Mouse (Mus musculus) neural tube, embryonic 13.5 days (tissue): ENCODE data around the gene Zfp78. TPM values are rescaled to one million over a fixed set of nuclear protein-coding genes. Genes with fewer than 3 reads are reported as not detected.

Source experiments
- ATAC-seq: fragments of 200-750 bp; cut with Nextera tagmentation; 2 replicates; pipeline ENCODE4 v1.8.0; 2017; ENCODE audit warnings: low read depth, mild to moderate bottlenecking, moderate TSS enrichment, moderate library complexity
- H3K27ac ChIP-seq: fragments of 300-500 bp; sonication (generic); replicated peaks from 2 replicates; pipeline ENCODE4 v1.5.1; 2015; ENCODE audit warnings: moderate library complexity, mild to moderate bottlenecking, inconsistent platforms
- H3K27me3 ChIP-seq: fragments of 300-500 bp; sonication (generic); 2 replicates; pipeline ENCODE4 v1.6.1; 2015; ENCODE audit warnings: mild to moderate bottlenecking, inconsistent platforms
- H3K36me3 ChIP-seq: fragments of 300-500 bp; sonication (generic); 2 replicates; pipeline ENCODE4 v1.6.1; 2015; ENCODE audit warnings: mild to moderate bottlenecking, inconsistent platforms
- H3K4me1 ChIP-seq: fragments of 300-500 bp; sonication (generic); replicated peaks from 2 replicates; pipeline ENCODE4 v1.6.1; 2015; ENCODE audit warnings: inconsistent platforms
- H3K4me2 ChIP-seq: fragments of 300-500 bp; sonication (generic); 2 replicates; pipeline ENCODE4 v1.6.1; 2015; ENCODE audit warnings: inconsistent platforms, mild to moderate bottlenecking, moderate library complexity
- H3K4me3 ChIP-seq: fragments of 300-500 bp; sonication (generic); 2 replicates; pipeline ENCODE4 v1.5.1; 2015; ENCODE audit warnings: mild to moderate bottlenecking, inconsistent platforms
- H3K9ac ChIP-seq: fragments of 300-500 bp; sonication (generic); 2 replicates; pipeline ENCODE4 v1.6.1; 2015; ENCODE audit warnings: moderate library complexity, mild to moderate bottlenecking, inconsistent platforms
- H3K9me3 ChIP-seq: fragments of 300-500 bp; sonication (generic); 2 replicates; pipeline ENCODE4 v1.6.1; 2016; ENCODE audit warnings: inconsistent platforms
- WGBS: fragments of 180-500 bp; shearing (Covaris S2); methylation state at CpG from one replicate; pipeline ENCODE4 v1.1.7; 2015; 5-methylcytosine and 5-hydroxymethylcytosine counted together
- polyA plus RNA-seq: library from polyadenylated mRNA; unstranded; fragments of >200 nt; fragmentation: Nextera tagmentation; extraction: Ambion mirVana; gene quantifications from 2 replicates; pipeline ENCODE4 v1.2.1, GENCODE M21; 2015

The Zfp78 gene
- 3.5 and 4.5 TPM in 2 replicates for polyA plus RNA-seq

DNA sequence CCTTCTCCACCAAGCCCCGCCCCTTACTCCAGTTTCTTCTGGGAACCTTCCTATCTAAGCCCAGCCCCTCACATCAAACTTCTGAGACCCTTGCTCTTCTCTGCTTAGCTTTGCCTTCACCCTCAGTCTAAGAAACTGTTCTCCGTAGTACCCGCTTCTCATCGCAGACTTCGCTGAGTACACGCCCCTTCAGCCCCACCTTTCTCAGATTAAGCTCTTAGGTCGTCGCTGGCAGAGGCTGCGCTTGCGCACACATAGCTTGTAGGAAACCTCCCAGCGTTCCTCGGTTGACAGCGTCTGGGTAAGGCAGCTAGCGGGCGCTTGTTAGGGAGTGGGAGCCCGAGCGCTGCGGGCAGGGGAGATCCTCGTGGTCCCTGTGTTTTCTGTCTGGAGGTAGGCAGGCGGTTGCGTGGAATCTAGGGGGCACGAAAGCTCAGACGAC is at the start of gene Zfp78:
Zfp78 (plus strand) TSS at position 234 of the 442 bp plus-strand sequence.
- ATAC-seq: peak; percentile 86
- peak within 1 kb of the TSS; percentile 88 for H3K27ac ChIP-seq
- peak within 1 kb of the TSS; percentile 57 for H3K4me2 ChIP-seq
- peak within 1 kb of the TSS; percentile 73 for H3K9ac ChIP-seq
- H3K4me3 ChIP-seq: peak within 1 kb of the TSS; percentile 51
- no peaks in the 10 kb centered on the region for H3K9me3 ChIP-seq
- peaks cover 10% of the 10 kb centered on the region for H3K4me1 ChIP-seq
- WGBS: under 1% methylated on average over 23 of the region's 23 CpGs
- no peaks in the 10 kb centered on the region for H3K36me3 ChIP-seq
- no peaks in the 10 kb centered on the region for H3K27me3 ChIP-seq

DNA sequence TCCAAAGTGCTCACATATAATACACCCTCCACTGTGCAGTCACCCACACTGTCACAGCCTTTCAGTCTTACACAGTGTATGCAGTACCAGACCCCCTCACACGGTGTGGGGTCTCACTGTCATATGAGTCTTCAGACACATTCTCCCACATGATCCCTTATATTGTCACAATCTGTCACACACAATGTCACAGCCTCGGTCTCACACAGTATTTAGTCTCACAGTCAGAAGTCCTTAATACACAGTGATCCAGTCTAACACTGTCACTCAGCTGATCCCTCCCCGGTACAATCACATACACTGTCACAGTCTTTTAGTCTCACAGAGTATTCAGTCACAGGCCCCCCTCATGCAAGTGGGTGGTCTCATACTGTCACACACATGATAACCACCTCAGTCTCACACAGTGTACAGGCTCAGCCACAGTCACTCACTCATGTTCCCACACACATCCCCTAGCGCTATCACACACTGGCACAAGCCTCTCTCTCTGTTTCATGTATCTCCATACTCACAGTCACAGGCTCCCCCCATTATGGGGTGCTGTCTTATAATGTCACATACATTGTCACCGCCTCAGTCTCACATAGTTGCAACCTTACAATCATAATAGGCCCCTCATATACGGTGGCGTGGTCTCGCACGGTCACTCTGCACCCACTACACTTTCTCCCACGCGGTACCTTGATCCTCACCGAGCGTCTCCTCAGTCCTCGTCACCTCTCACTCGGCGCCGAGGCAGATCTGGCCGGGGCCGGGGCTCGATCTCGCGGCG is 32.4 kb upstream of the Zfp78 start:
- Histone ChIP-seq H3K9me3 (no peaks in the 10 kb centered on the region; the same call in 1 of the 2 replicates), H3K9ac (peak overlapping the region; percentile 82), H3K27me3 (no peaks in the 10 kb centered on the region), H3K4me1 (peaks cover 20% of the 10 kb centered on the region), H3K4me3 (peak overlapping the region; percentile 52), H3K4me2 (peak overlapping the region; percentile 59), H3K36me3 (peaks cover 27% of the 10 kb centered on the region), H3K27ac (peak overlapping the region; percentile 87)
- ATAC-seq: peak; percentile 90
- WGBS: 17% methylated on average over 23 of the region's 23 CpGs

DNA sequence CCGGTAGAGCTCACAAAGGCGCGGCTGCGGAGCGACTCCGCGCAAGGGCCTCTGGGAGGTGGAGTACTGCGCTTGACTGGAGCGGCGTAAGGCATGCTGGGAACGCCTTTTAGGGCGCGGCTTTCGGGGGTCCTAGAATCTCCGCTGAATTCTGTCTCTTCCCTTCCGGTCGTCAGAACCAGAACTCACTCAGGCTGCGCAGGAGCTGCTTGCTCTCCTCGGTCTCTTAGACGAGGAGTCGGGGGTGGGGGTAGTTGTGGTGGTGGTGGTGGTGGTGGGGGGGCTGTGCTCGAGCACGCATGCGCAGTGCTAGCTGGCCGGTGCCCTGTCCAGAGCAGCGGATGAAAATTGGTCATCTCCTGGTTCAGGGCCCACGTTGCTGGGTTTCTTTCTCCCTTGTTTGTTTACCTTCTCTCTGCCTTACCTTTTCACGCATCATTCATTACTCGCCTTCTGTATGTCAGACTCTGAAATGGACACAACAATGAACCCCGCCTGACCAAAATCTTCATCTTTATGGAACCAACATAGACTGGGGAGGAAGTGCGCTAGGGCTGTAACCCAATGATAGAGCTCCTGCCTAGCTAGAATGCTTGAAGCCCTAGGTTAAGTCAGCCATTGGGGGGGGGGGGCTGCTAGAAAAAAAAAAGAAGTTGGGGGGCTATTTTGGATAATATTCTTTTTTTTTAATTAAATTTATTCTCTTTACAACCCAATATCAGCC is 31.7 kb upstream of the Zfp78 start, which contains the start of gene Zfp583:
Zfp583 (minus strand) TSS at position 53 of the 724 bp plus-strand sequence.
- peak within 1 kb of the TSS; percentile 87 for H3K27ac ChIP-seq
- peak within 1 kb of the TSS; percentile 52 for H3K4me3 ChIP-seq
- H3K9ac ChIP-seq: peak within 1 kb of the TSS; percentile 82
- H3K9me3 ChIP-seq: no peaks in the 10 kb centered on the region; the same call in 1 of the 2 replicates
- peak; percentile 95 for ATAC-seq
- peaks cover 20% of the 10 kb centered on the region for H3K4me1 ChIP-seq
- no peaks in the 10 kb centered on the region for H3K27me3 ChIP-seq
- H3K36me3 ChIP-seq: peaks cover 19% of the 10 kb centered on the region
- H3K4me2 ChIP-seq: peak within 1 kb of the TSS; percentile 59
- WGBS: 4% methylated on average over 31 of the region's 31 CpGs

- H3K9ac ChIP-seq: no peak overlapping the region
- WGBS: 82% methylated on average over 5 of the region's 5 CpGs
- H3K27me3 ChIP-seq: no peaks in the 10 kb centered on the region
- no peak overlapping the region for H3K4me3 ChIP-seq
- no peaks in the 10 kb centered on the region for H3K9me3 ChIP-seq
- H3K27ac ChIP-seq: no peak overlapping the region
- H3K4me1 ChIP-seq: peaks cover 5% of the 10 kb centered on the region
- no peak for ATAC-seq
- no peaks in the 10 kb centered on the region for H3K36me3 ChIP-seq
- H3K4me2 ChIP-seq: no peak overlapping the region
Observed at GRCm38 (mm10) chr7:6339865-6340264, 23.2 kb upstream of the Zfp78 start.

- H3K4me1 ChIP-seq: peaks cover 5% of the 10 kb centered on the region
- peak; percentile 92 for ATAC-seq
- under 1% methylated on average over 26 of the region's 26 CpGs for WGBS
- no peaks in the 10 kb centered on the region for H3K36me3 ChIP-seq
- H3K9ac ChIP-seq: peak within 1 kb of the TSS; percentile 69
- H3K4me3 ChIP-seq: peak within 1 kb of the TSS; percentile 65
- H3K4me2 ChIP-seq: peak within 1 kb of the TSS; percentile 55
- peak within 1 kb of the TSS; percentile 86 for H3K27ac ChIP-seq
- H3K9me3 ChIP-seq: no peaks in the 10 kb centered on the region
- H3K27me3 ChIP-seq: no peaks in the 10 kb centered on the region
Observed at GRCm38 (mm10) chr7:6343501-6344071, 19.5 kb upstream of the Zfp78 start, which contains the start of gene Gm3854. Gene Gm3854 (plus strand): TSS chr7:6343759.

DNA sequence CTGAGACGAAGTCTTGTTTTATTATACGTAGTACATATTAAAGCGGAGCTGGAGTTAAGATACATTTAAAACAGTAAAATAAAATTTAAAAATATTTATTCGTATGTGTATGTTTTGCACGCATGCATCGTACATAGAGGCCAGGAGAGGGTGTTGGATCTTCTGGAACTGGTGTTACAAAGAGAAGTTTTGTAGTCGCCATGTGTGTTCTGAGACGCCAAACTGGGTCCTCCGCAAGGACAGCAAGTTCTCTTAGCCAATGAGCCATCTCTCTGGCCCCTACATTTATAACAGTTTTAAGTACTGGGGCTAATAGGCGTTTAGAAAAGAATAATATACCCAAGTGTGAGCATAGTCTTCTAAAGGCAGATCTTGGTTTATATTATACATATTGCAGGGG is 19.0 kb upstream of the Zfp78 start:
- 35% methylated on average over 10 of the region's 10 CpGs for WGBS
- Histone ChIP-seq H3K4me2 (peak overlapping the region; percentile 55), H3K36me3 (no peaks in the 10 kb centered on the region), H3K4me1 (peaks cover 5% of the 10 kb centered on the region), H3K4me3 (peak overlapping the region; percentile 65), H3K27ac (no peak overlapping the region), H3K27me3 (no peaks in the 10 kb centered on the region), H3K9me3 (no peaks in the 10 kb centered on the region), H3K9ac (peak overlapping the region; percentile 69)
- ATAC-seq: peak; percentile 29

- Histone ChIP-seq H3K4me3 (no peak overlapping the region), H3K9me3 (no peaks in the 10 kb centered on the region), H3K27me3 (no peaks in the 10 kb centered on the region), H3K9ac (no peak overlapping the region), H3K27ac (no peak overlapping the region), H3K4me2 (no peak overlapping the region), H3K36me3 (peaks cover 18% of the 10 kb centered on the region), H3K4me1 (no peaks in the 10 kb centered on the region; the same call in 1 of the 2 replicates)
- 67% methylated on average over 2 of the region's 2 CpGs for WGBS
- no peak for ATAC-seq
Observed at GRCm38 (mm10) chr7:6358121-6358520, 5.0 kb upstream of the Zfp78 start.

DNA sequence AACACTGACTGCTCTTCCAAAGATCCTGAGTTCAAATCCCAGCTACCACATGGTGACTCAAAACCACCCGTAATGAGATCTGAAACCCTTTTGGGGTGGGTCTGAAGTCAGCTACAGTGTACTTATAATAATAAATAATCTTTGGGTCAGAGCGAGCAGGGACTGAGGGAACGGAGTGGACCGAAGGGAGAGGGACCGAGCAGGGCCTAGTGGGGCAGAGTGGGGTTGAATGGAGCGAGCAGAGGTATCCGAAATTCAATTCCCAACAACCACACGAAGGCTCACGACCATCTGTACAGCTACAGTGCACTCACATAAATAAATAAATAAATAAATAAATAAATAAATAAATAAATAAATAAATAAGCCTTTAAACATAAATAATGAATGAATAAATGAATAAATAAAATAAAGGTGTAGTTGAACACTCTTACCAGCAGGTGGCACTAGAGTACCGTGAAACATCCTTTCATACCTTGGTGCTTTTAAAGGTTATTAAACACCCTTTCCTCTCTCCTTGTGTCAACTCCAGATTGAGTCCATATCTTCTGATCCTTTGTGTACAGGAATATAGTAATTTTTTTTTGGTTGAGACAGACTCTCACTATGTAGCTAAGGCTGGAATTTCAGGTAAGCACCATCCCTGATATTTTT is 4.0 kb upstream of the Zfp78 start:
- Histone ChIP-seq H3K4me1 (peaks cover 6% of the 10 kb centered on the region), H3K27ac (no peak overlapping the region; the same call in 1 of the 2 replicates), H3K4me3 (no peak overlapping the region), H3K27me3 (no peaks in the 10 kb centered on the region), H3K36me3 (peaks cover 9% of the 10 kb centered on the region), H3K9ac (no peak overlapping the region), H3K9me3 (no peaks in the 10 kb centered on the region), H3K4me2 (no peak overlapping the region)
- no peak for ATAC-seq
- 57% methylated on average over 10 of the region's 10 CpGs for WGBS

DNA sequence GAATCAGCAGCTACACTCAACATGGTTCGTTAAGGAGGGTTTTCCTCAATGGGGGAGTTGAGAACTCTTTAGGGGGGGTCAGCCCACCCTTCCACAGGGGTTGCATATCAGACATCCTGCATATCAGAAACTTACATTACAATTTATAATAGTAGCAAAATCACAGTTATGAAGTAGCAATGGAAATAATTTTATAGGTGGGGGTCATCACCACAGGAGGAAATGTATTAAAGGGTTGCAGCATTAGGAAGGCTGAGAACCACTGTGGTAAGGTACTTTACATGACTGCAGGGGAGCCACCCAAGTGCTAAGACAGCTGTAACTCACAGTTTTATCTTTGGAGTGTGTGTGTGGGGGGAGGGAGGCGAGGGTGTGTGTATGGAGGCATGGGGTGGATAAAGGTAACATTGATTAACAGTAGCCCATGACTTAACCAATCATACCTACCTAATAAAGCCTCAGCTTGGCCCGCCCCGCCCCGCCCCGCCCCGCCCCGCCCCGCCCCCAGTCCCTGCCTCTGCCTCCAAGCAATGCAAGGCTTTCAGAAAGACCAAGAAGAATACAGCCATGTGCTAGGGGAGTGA is 2.5 kb upstream of the Zfp78 start:
- 7% methylated on average over 9 of the region's 9 CpGs for WGBS
- Histone ChIP-seq H3K27ac (no peak overlapping the region), H3K4me3 (no peak overlapping the region), H3K9me3 (no peaks in the 10 kb centered on the region), H3K4me1 (peaks cover 10% of the 10 kb centered on the region), H3K27me3 (no peaks in the 10 kb centered on the region), H3K9ac (no peak overlapping the region), H3K36me3 (no peaks in the 10 kb centered on the region), H3K4me2 (no peak overlapping the region)
- ATAC-seq: no peak

GRCm38 (mm10) chr7:6361756-6362155 is 1.3 kb upstream of the Zfp78 start:
- Histone ChIP-seq H3K9me3 (no peaks in the 10 kb centered on the region), H3K4me1 (peaks cover 10% of the 10 kb centered on the region), H3K27me3 (no peaks in the 10 kb centered on the region), H3K27ac (peak overlapping the region; percentile 88), H3K4me2 (peak overlapping the region; percentile 57), H3K4me3 (peak overlapping the region; percentile 51), H3K9ac (peak overlapping the region; percentile 63), H3K36me3 (no peaks in the 10 kb centered on the region)
- WGBS: 18% methylated on average over 7 of the region's 7 CpGs
- ATAC-seq: no peak
